Comparison of ENCODE assay signal across 11 mouse cellular contexts in the genomic region with DNA sequence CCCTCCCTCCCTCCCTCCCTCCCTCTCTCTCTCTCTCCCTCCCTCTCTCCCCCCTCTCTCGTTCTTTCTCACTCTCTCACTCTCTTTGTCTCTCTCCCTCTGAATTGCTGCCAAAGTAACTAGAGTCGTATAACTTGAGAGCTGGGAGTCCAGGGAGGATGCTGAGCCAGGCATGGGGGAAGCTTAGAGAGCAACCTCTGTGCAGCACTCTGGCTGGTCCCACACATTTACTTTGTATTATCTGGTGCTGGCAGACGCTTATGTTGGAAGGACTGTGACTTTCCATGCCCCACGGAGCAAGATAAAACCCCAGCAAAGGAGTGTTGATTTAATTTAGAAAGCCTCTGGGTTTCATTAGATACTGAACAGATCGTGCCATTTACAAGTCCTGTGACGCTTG.
A peak's percentile ranks its signal among the peaks of the same experiment; 100 is the strongest.
DNase-seq lines count a peak whose midpoint lies in the region; ATAC-seq and TF ChIP-seq lines count a peak whose summit lies in the region.
"Had no signal": no experiment of that assay in that cellular context is flagged by ENCODE, and none has a peak within 500 bp of the region (broad histone marks: within the 10 kb centered on the region; RNA-seq: fewer than 3 reads in every experiment).

No protein-coding gene starts in this region.

- H3K36me3 ChIP-seq in forebrain, embryonic 12.5 days (replicated peaks) = no peaks in the 10 kb centered on the region
- no peaks in the 10 kb centered on the region for H3K36me3 ChIP-seq in forebrain, embryonic 11.5 days (ENCODE audit: control insufficient read depth, insufficient read depth, low read length)
- no peaks in the 10 kb centered on the region for H3K36me3 ChIP-seq in liver, postnatal 0 days (replicated peaks; ENCODE audit: insufficient read depth, low read length)
- no peaks in the 10 kb centered on the region for H3K36me3 ChIP-seq in heart, postnatal 0 days (replicated peaks; ENCODE audit: control insufficient read depth, insufficient read depth, low read length)
- H3K36me3 ChIP-seq in midbrain, embryonic 13.5 days = no peaks in the 10 kb centered on the region
- H3K36me3 ChIP-seq: liver, embryonic 13.5 days had no signal

- TF ChIP-seq EP300 in liver, postnatal 0 days (IDR thresholded peaks at IDR 0.05; ENCODE audit: low read depth) = no peak
- no peak for TF ChIP-seq EP300 in heart, postnatal 0 days (IDR thresholded peaks at IDR 0.05; ENCODE audit: low read depth)

- no peak for DNase-seq in forebrain, embryonic 11.5 days (ENCODE audit: low spot score)
- DNase-seq in liver = peak; percentile 10
- DNase-seq in liver, postnatal 0 days = no peak
- DNase-seq in heart, postnatal 0 days (ENCODE audit: low spot score) = peak; percentile 35
- no peak for DNase-seq in B cell, adult 2 months
- DNase-seq in urinary bladder, postnatal 25 days (ENCODE audit: low spot score) = no peak
- DNase-seq: cerebellum, adult 11-12 months; liver, embryonic 13.5 days; right cerebral cortex, postnatal 25 days had no signal

- no peaks in the 10 kb centered on the region for H3K27me3 ChIP-seq in forebrain, embryonic 12.5 days
- H3K27me3 ChIP-seq in forebrain, embryonic 11.5 days (ENCODE audit: control insufficient read depth, insufficient read depth, low read length) = no peaks in the 10 kb centered on the region
- H3K27me3 ChIP-seq in liver, postnatal 0 days (ENCODE audit: insufficient read depth, low read length) = no peaks in the 10 kb centered on the region
- no peaks in the 10 kb centered on the region for H3K27me3 ChIP-seq in heart, postnatal 0 days (ENCODE audit: control insufficient read depth, insufficient read depth, low read length)
- H3K27me3 ChIP-seq in midbrain, embryonic 13.5 days = no peaks in the 10 kb centered on the region
- H3K27me3 ChIP-seq: liver, embryonic 13.5 days had no signal

- no peak overlapping the region for H3K4me2 ChIP-seq in forebrain, embryonic 12.5 days
- no peak overlapping the region for H3K4me2 ChIP-seq in forebrain, embryonic 11.5 days (ENCODE audit: low read depth, low read length, severe bottlenecking)
- H3K4me2 ChIP-seq in liver, postnatal 0 days (ENCODE audit: low read depth, low read length) = no peak overlapping the region
- H3K4me2 ChIP-seq in heart, postnatal 0 days (ENCODE audit: low read depth, low read length) = no peak overlapping the region
- no peak overlapping the region for H3K4me2 ChIP-seq in midbrain, embryonic 13.5 days (replicated peaks)
- H3K4me2 ChIP-seq: liver, embryonic 13.5 days had no signal

- TF ChIP-seq CTCF in liver, postnatal 0 days (IDR thresholded peaks at IDR 0.05; ENCODE audit: low read depth) = no peak
- no peak for TF ChIP-seq CTCF in heart, postnatal 0 days (IDR thresholded peaks at IDR 0.05; ENCODE audit: low read depth)

- H3K9me3 ChIP-seq in forebrain, embryonic 12.5 days = no peaks in the 10 kb centered on the region
- H3K9me3 ChIP-seq in forebrain, embryonic 11.5 days (ENCODE audit: control insufficient read depth, low read length) = no peaks in the 10 kb centered on the region; the same call in 1 of the 2 replicates
- H3K9me3 ChIP-seq in liver, postnatal 0 days (ENCODE audit: low read length) = no peaks in the 10 kb centered on the region
- H3K9me3 ChIP-seq in heart, postnatal 0 days (replicated peaks; ENCODE audit: control insufficient read depth, low read length) = no peaks in the 10 kb centered on the region
- H3K9me3 ChIP-seq in midbrain, embryonic 13.5 days = no peaks in the 10 kb centered on the region
- H3K9me3 ChIP-seq: liver, embryonic 13.5 days had no signal

- H3K9ac ChIP-seq in forebrain, embryonic 12.5 days = no peak overlapping the region
- no peak overlapping the region for H3K9ac ChIP-seq in forebrain, embryonic 11.5 days (ENCODE audit: low read length)
- H3K9ac ChIP-seq in liver, postnatal 0 days (replicated peaks) = no peak overlapping the region
- H3K9ac ChIP-seq in heart, postnatal 0 days (replicated peaks; ENCODE audit: low read depth, low read length) = no peak overlapping the region
- no peak overlapping the region for H3K9ac ChIP-seq in midbrain, embryonic 13.5 days (replicated peaks)
- H3K9ac ChIP-seq: liver, embryonic 13.5 days had no signal

- ATAC-seq in forebrain, embryonic 12.5 days (ENCODE audit: low FRiP score) = peak; percentile 23; the same call in 1 of the 2 replicates
- no peak for ATAC-seq in forebrain, embryonic 11.5 days (replicated peaks; ENCODE audit: low FRiP score)
- no peak for ATAC-seq in liver, postnatal 0 days
- no peak for ATAC-seq in heart, postnatal 0 days (ENCODE audit: insufficient read depth, low read depth)
- ATAC-seq in midbrain, embryonic 13.5 days = peak; percentile 59; the same call in 1 of the 2 replicates

- H3K4me1 ChIP-seq in forebrain, embryonic 12.5 days = peaks cover 4% of the 10 kb centered on the region
- no peaks in the 10 kb centered on the region for H3K4me1 ChIP-seq in forebrain, embryonic 11.5 days (replicated peaks; ENCODE audit: control insufficient read depth, insufficient read depth, low read length)
- no peaks in the 10 kb centered on the region for H3K4me1 ChIP-seq in liver, postnatal 0 days (ENCODE audit: insufficient read depth)
- H3K4me1 ChIP-seq in heart, postnatal 0 days (ENCODE audit: control insufficient read depth, insufficient read depth) = no peaks in the 10 kb centered on the region
- H3K4me1 ChIP-seq in midbrain, embryonic 13.5 days (replicated peaks) = peaks cover 22% of the 10 kb centered on the region

- 39% methylated on average over 6 of the region's 6 CpGs for WGBS in forebrain, embryonic 12.5 days
- WGBS in forebrain, embryonic 11.5 days = 44% methylated on average over 5 of the region's 6 CpGs
- WGBS in liver, postnatal 0 days (ENCODE audit: insufficient replicate concordance) = 53% methylated on average over 6 of the region's 6 CpGs
- 11% methylated on average over 6 of the region's 6 CpGs for WGBS in heart, postnatal 0 days
- WGBS in midbrain, embryonic 13.5 days = 30% methylated on average over 6 of the region's 6 CpGs

- no peak overlapping the region for H3K4me3 ChIP-seq in forebrain, embryonic 12.5 days (replicated peaks)
- no peak overlapping the region for H3K4me3 ChIP-seq in forebrain, embryonic 11.5 days (ENCODE audit: low read depth, low read length)
- H3K4me3 ChIP-seq in liver, postnatal 0 days (ENCODE audit: low read depth, low read length) = no peak overlapping the region
- H3K4me3 ChIP-seq in heart, postnatal 0 days (ENCODE audit: low read depth, low read length) = no peak overlapping the region
- H3K4me3 ChIP-seq in midbrain, embryonic 13.5 days (replicated peaks) = no peak overlapping the region
- H3K4me3 ChIP-seq: liver, embryonic 13.5 days had no signal

- H3K27ac ChIP-seq in forebrain, embryonic 12.5 days = no peak overlapping the region
- no peak overlapping the region for H3K27ac ChIP-seq in forebrain, embryonic 11.5 days (ENCODE audit: low read depth, low read length)
- no peak overlapping the region for H3K27ac ChIP-seq in liver, postnatal 0 days (ENCODE audit: low read depth)
- H3K27ac ChIP-seq in heart, postnatal 0 days (ENCODE audit: low read depth) = no peak overlapping the region
- peak overlapping the region; percentile 39; the same call in 1 of the 2 replicates for H3K27ac ChIP-seq in midbrain, embryonic 13.5 days
- H3K27ac ChIP-seq: liver, embryonic 13.5 days had no signal

Comparison
In these comparisons a context has a peak if more than half of its experiments do, and no peak if none do; other contexts are left out.
1. ATAC-seq: peak in forebrain, embryonic 12.5 days (single experiment) and midbrain, embryonic 13.5 days (single experiment); none in forebrain, embryonic 11.5 days (single experiment), liver, postnatal 0 days (single experiment) and heart, postnatal 0 days (single experiment).
2. DNase-seq: peak in liver (single experiment) and heart, postnatal 0 days (single experiment); none in forebrain, embryonic 11.5 days (single experiment), liver, postnatal 0 days (single experiment), B cell, adult 2 months (0 of 2) and urinary bladder, postnatal 25 days (single experiment).